Comparison of ENCODE assay signal across 13 mouse cellular contexts in the genomic region with DNA sequence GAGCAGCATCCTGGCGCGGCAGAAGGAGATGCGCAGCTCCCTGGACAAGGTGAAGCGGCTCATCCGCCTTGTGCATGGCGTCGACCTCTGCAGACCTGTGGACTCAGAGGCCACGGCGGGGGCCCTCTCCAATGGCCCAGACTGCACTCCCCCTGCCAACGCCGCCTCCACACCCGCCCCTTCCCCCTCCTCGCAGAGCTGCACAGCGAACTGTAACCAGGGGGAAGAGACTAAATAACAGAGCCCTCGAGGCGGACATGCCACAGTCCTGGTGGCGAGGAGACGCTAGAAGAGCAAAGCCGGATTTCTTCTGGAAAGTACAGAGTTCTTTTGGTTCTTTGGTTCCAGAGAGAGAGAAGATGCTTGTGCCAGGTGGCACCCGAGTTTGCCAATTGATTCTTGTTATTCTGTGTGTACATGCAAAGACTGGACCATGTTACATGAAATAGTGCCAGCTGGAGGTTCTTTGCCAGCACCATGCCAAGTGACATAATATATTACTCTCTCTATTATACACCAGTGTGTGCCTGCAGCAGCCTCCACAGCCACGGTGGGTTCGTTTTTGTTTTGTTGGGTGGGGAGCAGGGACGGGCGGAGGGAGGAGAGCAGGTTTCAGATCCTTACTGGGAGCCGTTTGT. TPM values are rescaled to one million over a fixed set of nuclear protein-coding genes. Genes with fewer than 3 reads are reported as not detected.
A peak's percentile ranks its signal among the peaks of the same experiment; 100 is the strongest.
DNase-seq lines count a peak whose midpoint lies in the region; ATAC-seq lines count a peak whose summit lies in the region.
"Had no signal": no experiment of that assay in that cellular context is flagged by ENCODE, and none has a peak within 500 bp of the region (broad histone marks: within the 10 kb centered on the region; RNA-seq: fewer than 3 reads in every experiment).

No protein-coding gene starts in this region.

- H3K4me2 ChIP-seq in hindbrain, embryonic 15.5 days: no peak overlapping the region
- no peak overlapping the region for H3K4me2 ChIP-seq in hindbrain, embryonic 12.5 days (replicated peaks)
- H3K4me2 ChIP-seq in liver, embryonic 13.5 days: 0 out of 2 replicates have a peak overlapping the region, but pooled peaks have one; percentile 2
- H3K4me2 ChIP-seq: lung, embryonic 15.5 days had no signal

- H3K9ac ChIP-seq in hindbrain, embryonic 15.5 days: no peak overlapping the region
- no peak overlapping the region for H3K9ac ChIP-seq in hindbrain, embryonic 12.5 days
- no peak overlapping the region for H3K9ac ChIP-seq in liver, embryonic 13.5 days
- H3K9ac ChIP-seq: lung, embryonic 15.5 days had no signal

- DNase-seq in adrenal gland, adult (ENCODE audit: inconsistent age in 2 of 2, low spot score in 1 of 2): peak; percentile 6 to 55
- DNase-seq in adrenal gland, postnatal 14 days: no peak
- no peak for DNase-seq in liver, embryonic 13.5 days
- no peak for DNase-seq in liver
- peak; percentile 40 to 61 for DNase-seq in kidney, postnatal 4 days
- DNase-seq in Muller cell, postnatal 12 days (ENCODE audit: inconsistent ontology term): no peak
- DNase-seq: heart, postnatal 14 days; thymus, postnatal 25 days had no signal

- H3K36me3 ChIP-seq in hindbrain, embryonic 15.5 days: peaks cover 29% of the 10 kb centered on the region
- peaks cover 67% of the 10 kb centered on the region for H3K36me3 ChIP-seq in hindbrain, embryonic 12.5 days
- 0 out of 2 replicates have a peak, but pooled peaks cover 4% of the 10 kb centered on the region for H3K36me3 ChIP-seq in liver, embryonic 13.5 days

- WGBS in hindbrain, embryonic 15.5 days: 60% methylated on average over 25 of the region's 25 CpGs
- WGBS in hindbrain, embryonic 12.5 days: 72% methylated on average over 25 of the region's 25 CpGs
- 72% methylated on average over 25 of the region's 25 CpGs for WGBS in liver, embryonic 13.5 days (ENCODE audit: insufficient replicate concordance)

- H3K4me3 ChIP-seq in hindbrain, embryonic 15.5 days: no peak overlapping the region
- no peak overlapping the region for H3K4me3 ChIP-seq in hindbrain, embryonic 12.5 days
- H3K4me3 ChIP-seq in liver, embryonic 13.5 days (replicated peaks): no peak overlapping the region
- H3K4me3 ChIP-seq: lung, embryonic 15.5 days had no signal

- peak; percentile 55 for ATAC-seq in hindbrain, embryonic 15.5 days (ENCODE audit: low FRiP score, low read depth)
- ATAC-seq in hindbrain, embryonic 12.5 days (ENCODE audit: low FRiP score): no peak
- ATAC-seq in liver, embryonic 13.5 days (ENCODE audit: low read depth): no peak

- H3K9me3 ChIP-seq in hindbrain, embryonic 15.5 days: no peaks in the 10 kb centered on the region
- H3K9me3 ChIP-seq in hindbrain, embryonic 12.5 days (replicated peaks): no peaks in the 10 kb centered on the region
- no peaks in the 10 kb centered on the region for H3K9me3 ChIP-seq in liver, embryonic 13.5 days (replicated peaks)
- H3K9me3 ChIP-seq: lung, embryonic 15.5 days had no signal

- H3K27ac ChIP-seq in hindbrain, embryonic 15.5 days (replicated peaks): peak overlapping the region; percentile 21
- no peak overlapping the region for H3K27ac ChIP-seq in hindbrain, embryonic 12.5 days
- no peak overlapping the region for H3K27ac ChIP-seq in liver, embryonic 13.5 days
- H3K27ac ChIP-seq: lung, embryonic 15.5 days had no signal

- no peaks in the 10 kb centered on the region for H3K27me3 ChIP-seq in hindbrain, embryonic 15.5 days
- no peaks in the 10 kb centered on the region for H3K27me3 ChIP-seq in hindbrain, embryonic 12.5 days
- H3K27me3 ChIP-seq in liver, embryonic 13.5 days: no peaks in the 10 kb centered on the region
- H3K27me3 ChIP-seq: lung, embryonic 15.5 days had no signal

- 0 out of 2 replicates have a peak, but pooled peaks cover 3% of the 10 kb centered on the region for H3K4me1 ChIP-seq in hindbrain, embryonic 15.5 days (replicated peaks)
- no peaks in the 10 kb centered on the region for H3K4me1 ChIP-seq in hindbrain, embryonic 12.5 days
- H3K4me1 ChIP-seq in liver, embryonic 13.5 days (replicated peaks): no peaks in the 10 kb centered on the region

RNA-seq across cellular contexts. Expression of a gene that starts 14.2 kb away (rescaled TPM):
- 117 and 129 TPM in 2 replicates for total RNA-seq in adrenal gland, postnatal 14 days (2021)
- 37.3 and 40.1 TPM in 2 replicates for polyA plus RNA-seq in hindbrain, embryonic 15.5 days (2015; fragmentation: Nextera tagmentation; extraction: Ambion mirVana)
- polyA plus RNA-seq in hindbrain, embryonic 12.5 days (2016; fragmentation: Nextera tagmentation; extraction: Ambion mirVana): 23.1 and 25.0 TPM in 2 replicates
- 19.7 and 21.7 TPM in 2 replicates for polyA plus RNA-seq in liver, embryonic 13.5 days (2015; fragmentation: Nextera tagmentation; extraction: Ambion mirVana)

RNA-seq across cellular contexts. Expression of a gene that starts 14.4 kb away (rescaled TPM):
- total RNA-seq in adrenal gland, postnatal 14 days (2021): 1.6 and 2.7 TPM in 2 replicates
- 1.5 TPM in 2 replicates for polyA plus RNA-seq in hindbrain, embryonic 15.5 days (2015; fragmentation: Nextera tagmentation; extraction: Ambion mirVana)
- 5.4 and 7.0 TPM in 2 replicates for polyA plus RNA-seq in hindbrain, embryonic 12.5 days (2016; fragmentation: Nextera tagmentation; extraction: Ambion mirVana)
- 1.6 and 2.2 TPM in 2 replicates for polyA plus RNA-seq in liver, embryonic 13.5 days (2015; fragmentation: Nextera tagmentation; extraction: Ambion mirVana)
- total RNA-seq: neutrophil, adult 5-6 weeks had no signal

RNA-seq across cellular contexts. Expression of a gene that starts 22.0 kb away (rescaled TPM):
- total RNA-seq in adrenal gland, postnatal 14 days (2021): 9.6 and 9.7 TPM in 2 replicates
- 7.8 and 8.8 TPM in 2 replicates for polyA plus RNA-seq in hindbrain, embryonic 15.5 days (2015; fragmentation: Nextera tagmentation; extraction: Ambion mirVana)
- polyA plus RNA-seq in hindbrain, embryonic 12.5 days (2016; fragmentation: Nextera tagmentation; extraction: Ambion mirVana): 7.6 and 8.1 TPM in 2 replicates
- polyA plus RNA-seq in liver, embryonic 13.5 days (2015; fragmentation: Nextera tagmentation; extraction: Ambion mirVana): 1.1 and 1.2 TPM in 2 replicates

RNA-seq across cellular contexts. Expression of a gene that starts 40.8 kb away (rescaled TPM):
- 21.2 and 22.8 TPM in 2 replicates for total RNA-seq in adrenal gland, postnatal 14 days (2021)
- polyA plus RNA-seq in hindbrain, embryonic 15.5 days (2015; fragmentation: Nextera tagmentation; extraction: Ambion mirVana): 162 and 178 TPM in 2 replicates
- polyA plus RNA-seq in hindbrain, embryonic 12.5 days (2016; fragmentation: Nextera tagmentation; extraction: Ambion mirVana): 112 and 115 TPM in 2 replicates
- polyA plus RNA-seq in liver, embryonic 13.5 days (2015; fragmentation: Nextera tagmentation; extraction: Ambion mirVana): 1.7 and 1.9 TPM in 2 replicates
- total RNA-seq: granulocyte monocyte progenitor cell, adult 5-6 weeks; neutrophil, adult 5-6 weeks had no signal

Comparison
In these comparisons a context has a peak if more than half of its experiments do, and no peak if none do; other contexts are left out.
1. DNase-seq: peak in adrenal gland, adult (2 of 2) and kidney, postnatal 4 days (2 of 2); none in adrenal gland, postnatal 14 days (single experiment), liver, embryonic 13.5 days (single experiment), liver (single experiment) and Muller cell, postnatal 12 days (single experiment).